Mouse (Mus musculus) cerebellum, postnatal 14 days (tissue): ENCODE data around the gene Esrp2.

Experiments used
- DNase-seq, 2 experiments: peaks; one replicate each; pipeline ENCODE4 v3.0.0; 2021; ENCODE audit warnings: mixed read lengths in 2 of 2

Gene Esrp2

DNA sequence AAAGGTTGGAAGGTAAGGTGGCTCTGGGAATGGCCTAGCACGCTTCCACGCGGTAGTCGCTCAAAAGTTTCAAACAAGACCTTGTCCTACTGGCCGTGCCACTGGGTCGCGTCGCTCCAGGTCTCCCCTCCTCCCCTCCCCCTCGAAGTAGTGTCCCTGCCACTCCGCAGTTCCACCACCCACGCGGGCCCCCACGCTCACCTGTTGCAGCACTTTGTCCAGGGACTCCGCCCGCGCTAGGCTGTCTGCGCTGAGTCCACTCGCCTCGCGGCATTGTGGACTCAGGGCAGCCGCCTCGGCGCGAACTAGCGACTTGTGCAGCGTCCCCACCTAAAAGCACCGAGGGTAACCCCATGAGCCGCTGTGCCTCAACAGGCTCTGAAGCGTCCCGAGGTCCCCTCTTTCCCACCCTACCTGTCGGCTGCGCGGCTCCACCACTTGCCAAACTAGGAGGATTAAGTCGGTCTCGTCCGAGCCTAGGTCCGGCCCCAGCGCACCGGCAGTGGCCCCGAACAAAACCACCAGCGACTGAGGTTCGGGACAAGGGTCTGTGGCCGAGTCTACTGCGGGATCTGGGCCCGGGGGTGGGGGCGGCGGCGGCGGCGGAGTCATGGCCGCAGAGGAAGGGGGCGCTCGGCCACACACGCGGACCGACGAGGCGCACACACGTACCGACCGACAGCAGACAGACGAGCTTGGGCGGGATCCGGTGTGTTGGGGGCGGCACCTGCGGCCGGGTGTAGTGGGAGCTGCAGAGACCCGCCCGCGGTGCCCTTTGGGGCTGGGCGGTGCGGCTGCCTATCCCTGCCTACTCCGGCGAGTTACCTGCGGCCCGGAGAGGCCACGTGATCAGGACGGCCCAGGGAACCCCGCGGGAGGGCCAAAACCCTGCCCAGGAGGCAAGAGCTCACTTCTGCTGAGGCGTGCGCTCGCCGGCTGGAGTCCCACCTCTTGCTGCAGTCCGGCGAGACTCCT is at the start of gene Esrp2:
Gene Esrp2 (minus strand): TSS at position 819 of the 975 bp plus-strand sequence.
- no peak for DNase-seq

DNA sequence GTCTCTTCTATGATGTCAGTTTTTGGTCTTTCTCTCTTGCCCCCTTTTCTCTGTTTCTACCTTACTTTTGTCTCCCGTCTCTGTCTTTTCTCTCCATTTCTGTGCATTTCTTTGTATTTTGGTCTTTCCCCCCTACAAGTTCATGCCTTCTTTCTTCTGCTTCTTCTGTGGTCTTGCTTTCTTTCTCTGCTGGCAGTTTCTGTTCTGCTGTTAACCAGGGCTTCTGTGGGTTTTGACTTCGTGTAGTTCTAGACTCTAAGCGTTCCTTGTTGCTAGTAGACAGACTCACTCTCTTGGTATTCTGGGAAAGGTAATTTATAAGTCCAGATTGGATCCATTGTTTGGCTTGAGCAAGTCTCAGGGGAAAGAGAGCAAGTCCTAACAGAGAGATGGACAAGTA is 49.6 kb upstream of the Esrp2 start:
- no peak for DNase-seq

DNA sequence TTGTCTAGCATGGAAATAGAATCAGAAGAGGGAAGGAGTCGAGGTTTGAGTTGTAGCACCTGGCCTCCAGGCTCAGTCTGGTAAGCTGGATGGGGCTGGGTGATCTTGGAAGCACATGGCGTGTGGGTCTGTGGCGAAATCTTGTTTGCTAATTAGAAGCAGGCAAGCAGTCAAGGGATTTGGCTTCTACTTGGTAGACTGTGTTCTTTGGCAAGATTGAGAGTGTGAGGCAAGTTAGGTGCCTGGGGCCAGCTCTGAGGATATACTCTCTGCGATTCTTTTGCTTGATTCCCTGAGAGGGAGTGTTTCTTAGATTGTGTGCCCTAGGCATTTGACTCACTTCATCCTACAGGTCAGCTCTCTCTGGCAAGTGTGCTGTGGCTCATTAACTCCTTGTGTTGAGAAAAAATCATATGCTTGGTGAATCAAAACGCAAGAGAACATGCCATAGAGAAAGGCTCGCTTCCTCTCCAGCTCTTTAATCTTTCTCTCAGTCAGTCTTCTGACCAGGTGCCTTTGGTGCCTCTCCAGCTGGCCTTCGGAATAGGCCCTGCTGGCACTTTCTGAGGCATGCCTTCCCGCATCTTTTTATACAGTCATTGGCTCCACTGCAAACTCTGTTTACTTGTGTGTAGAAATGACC is 49.0 kb upstream of the Esrp2 start:
- DNase-seq: peak; percentile 53 to 59

DNA sequence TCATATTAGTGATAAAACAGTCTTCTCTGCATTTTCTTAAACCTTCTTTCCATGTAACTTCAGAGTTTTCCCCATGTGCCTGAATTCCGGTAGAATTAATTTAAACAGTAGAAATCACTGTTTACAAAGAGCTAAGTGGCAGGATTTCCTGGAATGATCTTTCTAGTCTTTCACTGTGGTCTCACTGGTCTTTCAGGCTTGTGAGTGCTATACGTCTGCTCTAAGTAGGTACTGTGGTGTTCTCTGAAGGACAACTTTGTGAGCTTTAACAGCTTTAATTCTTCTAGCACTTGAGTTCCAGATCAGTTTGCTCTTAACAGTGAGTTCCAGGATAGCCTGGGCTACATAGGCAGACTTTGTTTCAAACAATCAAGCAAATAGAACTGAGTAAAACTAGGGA is 41.7 kb upstream of the Esrp2 start:
- no peak for DNase-seq

DNA sequence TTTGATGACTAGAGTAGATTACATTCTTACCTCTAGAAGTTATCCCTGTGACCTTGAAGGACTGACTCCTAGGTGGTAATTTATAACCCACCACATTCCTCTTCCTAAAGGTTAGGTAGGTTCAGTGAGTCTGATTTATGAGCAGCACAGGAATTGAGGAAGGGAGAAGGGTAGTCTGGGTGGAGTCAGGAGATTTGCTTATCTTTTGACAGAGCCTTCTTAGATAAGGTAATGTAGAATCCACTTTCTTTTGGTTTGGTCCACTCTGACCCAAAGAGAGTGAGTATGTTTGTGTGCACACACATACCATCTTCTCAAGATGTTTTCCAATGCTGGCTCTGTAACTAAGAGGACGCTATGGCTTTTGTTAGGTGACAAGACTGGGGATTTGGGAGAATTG is 40.8 kb upstream of the Esrp2 start:
- no peak for DNase-seq

DNA sequence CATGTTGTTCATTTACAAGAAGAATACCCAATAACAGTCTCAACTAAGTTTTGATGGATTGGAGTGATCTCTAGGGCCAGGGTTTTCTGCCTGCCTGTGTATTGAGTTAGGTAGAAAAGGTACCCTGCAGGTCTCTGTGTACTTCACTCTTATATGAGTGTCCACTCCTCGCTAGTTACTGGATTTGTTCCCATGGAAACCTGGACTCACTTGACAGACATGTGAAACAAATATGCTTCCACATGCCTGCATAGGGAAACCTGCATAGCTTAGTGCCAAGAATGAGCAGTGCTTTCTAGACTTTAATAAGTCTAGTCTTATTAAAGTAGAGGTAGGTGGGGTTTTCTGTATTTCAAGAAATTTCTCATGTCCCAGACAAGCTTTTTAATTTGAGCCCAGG is 40.1 kb upstream of the Esrp2 start:
- DNase-seq: no peak

DNA sequence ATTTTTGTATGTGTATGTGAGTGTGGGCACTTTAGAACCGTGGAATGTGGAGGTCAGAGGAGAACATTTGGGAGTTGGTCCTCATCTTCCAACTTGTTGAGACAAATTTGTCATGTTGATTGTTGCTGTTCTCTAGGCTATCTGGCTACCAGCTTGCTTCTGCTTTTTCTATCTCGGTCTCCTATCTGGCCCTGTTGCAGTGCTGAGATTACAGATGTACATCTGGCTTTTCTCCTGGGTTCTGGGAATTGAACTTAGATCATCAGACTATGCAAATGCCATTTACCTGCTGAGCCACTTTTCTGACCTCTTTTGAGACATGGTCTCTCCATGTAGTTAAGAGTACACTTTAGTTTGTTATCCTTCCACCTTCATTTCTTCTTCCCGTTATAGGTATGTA is 36.8 kb upstream of the Esrp2 start:
- DNase-seq: no peak

DNA sequence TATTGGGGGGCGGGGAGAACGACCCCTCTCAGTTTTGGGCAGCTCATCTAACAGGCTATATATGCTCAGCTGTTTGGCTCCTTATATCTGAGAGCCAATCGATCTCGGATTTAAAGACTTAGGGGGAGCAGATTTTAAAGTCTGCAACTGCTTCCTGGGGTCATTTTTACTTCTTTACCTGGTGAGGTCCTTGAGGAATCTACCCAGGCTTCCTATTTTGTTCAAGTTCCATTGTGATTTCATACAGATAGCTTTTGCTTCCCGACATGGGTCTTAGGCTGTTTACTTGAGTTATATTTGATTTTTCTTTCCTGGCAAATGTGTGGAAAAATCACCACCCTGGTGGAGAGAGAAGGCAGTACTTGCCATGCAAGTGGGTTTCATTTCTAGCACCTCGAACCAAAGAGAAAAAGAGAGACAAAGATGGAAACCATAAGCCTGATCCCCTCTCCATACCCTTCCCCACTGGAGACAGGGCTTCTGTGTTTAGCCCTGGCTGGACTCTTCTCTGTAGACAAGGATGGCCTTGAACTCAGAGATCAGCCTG is 33.2 kb upstream of the Esrp2 start:
- no peak for DNase-seq

DNA sequence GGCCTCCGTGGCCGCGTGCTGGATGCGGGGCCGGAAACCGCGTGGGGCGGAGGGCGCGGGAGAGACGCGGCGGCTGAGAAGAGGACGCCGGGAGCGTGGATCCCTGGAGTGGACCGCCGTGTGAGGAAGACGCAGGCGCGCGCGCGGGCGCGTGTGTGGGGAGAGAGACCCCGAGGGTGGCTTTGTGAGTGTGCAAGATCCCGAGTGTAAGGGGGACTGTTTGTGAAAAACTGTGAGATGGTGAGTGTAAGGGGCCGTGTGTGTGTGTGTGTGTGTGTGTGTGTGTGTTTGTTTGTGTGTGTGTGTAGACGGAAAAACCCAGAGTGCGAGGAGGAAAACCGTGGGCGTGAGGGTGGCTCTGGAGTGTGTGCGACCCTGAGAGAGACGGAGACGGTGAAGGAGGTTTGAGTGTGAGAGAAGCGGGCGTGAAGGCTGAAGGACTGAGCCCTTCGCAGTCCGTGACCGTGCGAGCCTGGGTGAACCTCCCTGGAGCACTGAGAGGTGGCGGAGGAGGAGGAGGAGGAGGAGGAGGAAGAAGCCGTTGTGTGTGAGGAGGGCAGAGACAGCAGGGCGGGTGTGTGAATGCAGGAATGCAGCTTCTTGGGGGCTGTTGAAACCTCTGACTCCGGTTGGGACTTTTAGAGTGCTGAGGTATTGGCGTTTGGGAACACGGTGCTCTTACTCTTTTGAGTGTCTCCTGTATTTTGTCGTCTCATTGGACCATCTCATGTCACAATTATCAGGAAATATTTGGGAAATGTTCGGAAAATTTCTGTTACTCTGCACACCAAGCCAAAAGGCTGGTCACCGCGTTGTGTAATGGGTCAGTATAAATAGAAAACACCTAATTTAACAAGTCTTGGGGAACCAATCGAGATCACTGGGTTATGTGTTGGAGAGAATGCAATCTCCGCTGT is 32.5 kb upstream of the Esrp2 start:
- no peak for DNase-seq

DNA sequence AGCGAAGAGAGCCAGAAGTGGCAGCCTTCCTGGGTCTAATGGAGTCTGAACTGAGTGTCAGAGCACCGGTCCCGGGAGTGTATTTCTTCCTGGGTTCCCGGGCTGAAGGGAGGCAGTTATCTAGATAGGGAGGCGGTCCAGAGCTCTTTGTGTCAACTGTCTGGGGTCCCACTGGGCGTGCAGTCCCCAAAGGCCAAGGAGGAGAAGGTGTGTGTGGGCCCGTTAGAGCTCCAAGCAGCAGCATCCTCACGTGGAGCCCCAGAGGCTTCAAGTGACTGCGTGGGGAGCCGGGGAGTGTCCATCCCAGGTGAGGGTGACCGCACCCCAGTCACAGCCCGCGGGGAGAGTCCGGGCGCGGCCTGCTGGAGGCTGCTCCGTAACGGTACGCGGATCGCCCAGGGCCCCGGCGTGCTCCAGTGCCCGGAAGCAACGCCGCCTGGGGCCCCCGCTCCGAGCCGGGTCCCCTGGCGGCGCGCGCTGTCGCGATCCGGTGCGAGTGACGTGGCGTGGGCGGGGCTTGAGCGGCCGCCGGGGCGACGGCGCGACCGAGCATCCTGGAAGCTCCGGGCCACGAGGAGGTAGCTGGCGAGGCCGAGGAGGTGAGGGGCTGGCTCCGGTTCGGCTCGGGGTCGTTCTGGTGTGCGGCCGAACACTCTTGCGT is 31.7 kb upstream of the Esrp2 start, which contains the start of gene Slc7a6:
Gene Slc7a6 (plus strand): TSS at position 502 of the 661 bp plus-strand sequence.
- peak; percentile 87 to 93 for DNase-seq

DNA sequence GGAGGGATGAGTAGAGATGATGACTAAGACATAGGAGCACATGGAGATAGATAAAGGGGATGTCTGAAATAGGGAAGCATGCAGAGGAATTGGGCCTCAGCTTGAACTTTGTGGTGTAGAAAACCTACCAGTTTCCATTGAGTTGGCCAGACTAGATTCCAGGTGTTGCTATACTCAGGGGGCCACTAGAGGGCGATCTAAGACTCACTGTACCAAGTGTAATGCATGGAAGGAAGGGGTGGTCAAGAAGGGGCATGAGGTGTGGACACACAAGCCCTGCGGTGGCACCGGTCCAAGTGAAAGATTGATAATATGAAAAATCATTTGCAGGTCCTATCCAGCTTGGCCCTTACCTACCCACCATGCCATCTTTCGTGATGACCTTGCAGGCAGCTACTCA is 28.7 kb upstream of the Esrp2 start:
- DNase-seq: peak; percentile 86 to 90

DNA sequence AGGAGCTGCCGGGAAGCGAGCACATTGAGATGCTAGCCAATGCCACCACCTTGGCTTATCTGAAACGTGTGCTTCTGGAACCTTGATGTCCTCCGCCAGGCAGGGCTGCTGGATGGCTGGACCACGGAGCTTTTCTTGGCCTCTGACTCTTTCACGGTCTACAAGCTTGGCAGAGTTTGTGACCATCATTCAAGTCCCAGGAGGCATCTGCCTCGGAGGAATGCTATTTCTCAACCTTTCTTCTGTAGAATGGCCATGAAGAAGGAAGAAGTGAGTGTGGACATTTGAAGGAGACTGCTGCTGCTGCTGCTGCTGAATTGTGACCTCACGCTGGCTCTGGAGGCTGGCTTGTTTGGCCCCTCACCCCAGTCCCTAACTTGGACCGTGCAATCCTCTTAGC is 26.5 kb upstream of the Esrp2 start:
- DNase-seq: no peak

DNA sequence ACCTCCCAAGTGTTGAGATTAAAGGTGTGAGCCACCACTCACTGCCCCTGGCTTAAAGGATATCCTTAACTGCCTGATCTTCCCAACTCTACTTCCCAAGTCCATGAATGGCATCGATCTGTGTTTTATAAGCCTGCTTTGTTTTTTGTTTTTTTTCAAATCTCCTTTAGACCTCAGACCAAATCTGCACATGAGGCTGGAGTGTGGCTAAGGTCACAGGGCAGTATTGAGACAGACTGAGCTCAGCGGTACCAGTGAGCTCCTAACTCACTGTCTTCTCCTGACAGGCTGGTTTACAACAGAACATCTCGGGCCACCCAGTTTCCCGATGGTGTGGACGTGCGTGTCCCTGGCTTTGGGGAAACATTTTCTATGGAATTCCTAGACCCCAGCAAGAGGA is 23.1 kb upstream of the Esrp2 start:
- no peak for DNase-seq

DNA sequence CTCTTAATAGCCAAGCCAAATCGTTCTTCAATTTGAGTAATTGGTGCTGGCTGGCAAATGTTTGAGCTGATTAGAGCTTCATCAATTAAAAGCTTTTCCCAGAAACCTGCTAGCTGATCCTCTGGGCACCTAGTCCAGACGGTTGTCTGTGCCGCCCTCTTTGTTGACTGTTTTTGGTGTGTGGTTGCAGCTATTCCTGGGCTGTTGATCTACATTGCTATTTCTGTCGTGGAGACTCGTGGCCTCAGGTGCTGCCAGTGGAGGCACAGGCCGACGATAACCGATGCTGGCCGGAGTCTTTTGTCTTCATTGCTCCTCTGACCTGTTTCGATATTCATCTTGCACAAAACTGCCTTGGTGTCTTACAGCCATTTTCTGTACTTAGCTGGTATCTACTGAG is 21.6 kb upstream of the Esrp2 start:
- DNase-seq: no peak

DNA sequence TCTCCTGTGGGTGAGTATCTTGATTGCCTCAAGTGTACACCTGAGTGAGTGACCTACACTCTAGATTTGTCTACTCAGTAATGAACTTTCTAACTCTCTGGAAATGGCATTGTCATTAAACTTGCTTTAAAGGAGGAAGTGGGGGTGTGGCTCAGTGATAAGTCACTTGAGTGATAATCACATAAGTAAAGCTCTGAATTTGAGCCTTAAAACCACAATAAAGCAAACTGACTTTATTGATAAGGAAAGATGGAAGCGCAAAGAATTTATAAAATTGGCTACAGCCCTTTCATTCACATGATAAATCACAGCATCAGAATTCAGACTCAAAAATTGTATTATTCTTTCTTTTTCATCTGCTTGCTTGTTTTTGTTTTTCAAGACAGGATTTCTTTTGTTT is 20.6 kb upstream of the Esrp2 start:
- no peak for DNase-seq

DNA sequence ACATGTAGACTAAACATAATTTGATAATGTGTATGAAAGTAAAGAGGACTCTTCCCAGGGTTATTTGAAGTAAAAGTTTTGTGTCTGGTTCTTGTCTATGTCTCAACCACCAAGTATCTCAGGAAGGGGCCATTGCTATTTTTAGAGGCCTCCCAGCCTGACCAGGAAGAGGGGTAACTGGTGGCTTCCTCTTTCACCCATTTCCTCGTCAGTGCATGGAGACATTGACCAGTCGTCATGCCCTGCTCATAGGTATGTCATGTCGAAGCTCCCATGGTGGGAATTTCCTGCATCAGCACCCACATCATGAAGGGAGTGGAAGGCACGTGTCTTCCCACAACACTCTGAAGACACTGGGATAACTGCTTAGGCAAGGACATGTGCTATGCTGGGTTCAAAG is 16.1 kb upstream of the Esrp2 start:
- no peak for DNase-seq

DNA sequence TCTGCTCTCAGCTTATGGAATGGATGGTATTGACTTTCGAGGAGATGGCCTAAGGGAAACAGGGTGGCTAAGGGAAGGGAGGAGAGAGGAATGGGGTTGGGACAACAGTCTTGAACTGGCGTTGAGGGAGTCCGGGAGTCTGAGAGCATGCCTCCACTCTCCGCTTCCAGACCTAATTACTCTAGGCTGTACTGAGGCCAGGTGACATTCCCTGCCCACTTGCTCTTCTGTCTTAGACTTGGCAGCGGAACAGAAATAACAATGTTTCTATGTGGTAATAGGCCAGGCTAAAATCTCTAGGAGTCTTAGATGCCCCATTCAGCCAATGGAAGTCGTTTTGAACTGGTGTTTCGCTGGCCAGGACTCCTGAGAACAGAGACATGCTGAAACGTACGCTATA is 14.3 kb upstream of the Esrp2 start:
- DNase-seq: no peak

DNA sequence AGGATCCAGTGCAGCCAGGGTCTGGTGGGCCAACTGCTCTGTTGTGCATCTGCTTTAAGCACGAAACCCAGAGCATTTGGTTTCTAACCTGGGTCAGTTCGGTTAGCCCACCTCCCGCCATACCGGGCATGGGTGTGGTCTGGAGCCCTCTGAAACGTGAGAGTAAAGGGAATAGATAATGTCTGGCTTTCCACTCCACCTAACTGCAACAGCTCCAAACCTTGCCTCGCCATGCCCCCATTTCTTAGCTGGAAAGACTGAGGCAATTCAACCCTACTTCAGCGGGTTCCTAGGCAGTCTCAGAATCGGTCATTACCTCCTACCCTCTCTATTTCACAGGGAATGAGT is 13.9 kb upstream of the Esrp2 start:
- DNase-seq: no peak

DNA sequence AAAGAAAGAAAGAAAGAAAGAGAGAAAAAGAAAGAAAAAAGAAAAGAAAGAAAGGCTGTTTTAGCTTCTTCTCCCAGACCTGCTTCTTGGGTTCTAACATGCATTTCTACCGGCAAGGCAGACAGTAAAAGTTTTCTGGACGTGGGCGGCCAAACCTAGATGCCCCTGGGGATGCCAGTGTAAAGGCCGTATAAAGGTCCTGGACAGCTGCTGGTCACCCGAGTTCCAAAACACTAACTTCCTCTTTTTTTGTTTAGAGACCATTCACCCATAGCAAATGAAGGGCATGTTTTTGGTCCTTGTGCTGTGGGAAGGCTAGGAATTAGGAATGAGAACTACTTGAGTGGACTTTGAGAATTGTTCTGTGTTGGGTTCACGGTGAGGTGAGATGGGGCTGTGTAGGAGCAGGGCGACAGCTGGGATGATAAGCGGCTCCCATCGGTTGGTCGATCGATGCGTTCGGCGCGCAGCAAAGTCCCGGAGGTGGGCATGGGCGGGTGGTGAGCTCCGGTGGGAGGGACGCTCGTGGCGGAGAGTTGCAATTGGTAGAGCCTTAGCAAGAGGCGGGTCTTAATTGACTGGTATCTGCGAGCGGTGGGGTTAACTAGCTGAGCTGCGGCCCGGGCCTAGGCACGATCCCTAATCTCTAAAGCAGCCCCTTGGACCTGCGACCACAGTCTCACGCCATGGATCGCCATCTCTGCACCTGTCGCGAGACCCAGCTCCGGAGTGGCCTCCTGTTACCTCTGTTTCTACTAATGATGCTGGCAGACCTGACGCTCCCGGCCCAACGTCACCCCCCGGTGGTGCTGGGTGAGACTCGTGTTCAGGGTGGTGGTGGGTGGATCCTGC is 13.3 kb upstream of the Esrp2 start, which contains the start of gene Pla2g15:
Gene Pla2g15 (plus strand): TSS at position 599 of the 852 bp plus-strand sequence.
- peak; percentile 92 for DNase-seq

DNA sequence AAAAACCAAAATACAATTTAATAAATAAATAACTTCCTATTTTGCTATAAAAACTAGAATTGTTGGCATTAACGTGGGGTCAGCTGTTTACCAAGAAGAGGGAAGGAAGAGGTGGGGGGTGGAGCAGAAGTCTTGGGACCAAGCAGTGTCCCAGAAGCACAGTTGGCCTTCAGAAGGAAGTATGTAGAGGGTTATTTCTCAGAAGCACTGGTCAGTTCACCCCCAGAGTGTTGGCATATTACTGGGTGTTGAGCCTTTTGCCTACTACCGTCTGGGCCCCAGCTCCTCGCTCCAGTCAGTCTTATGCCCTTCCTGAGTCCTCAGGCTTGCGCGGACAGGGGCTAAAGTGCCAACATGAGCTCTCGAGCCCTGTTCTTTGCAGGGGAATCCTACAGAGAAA is 12.3 kb upstream of the Esrp2 start:
- no peak for DNase-seq

DNA sequence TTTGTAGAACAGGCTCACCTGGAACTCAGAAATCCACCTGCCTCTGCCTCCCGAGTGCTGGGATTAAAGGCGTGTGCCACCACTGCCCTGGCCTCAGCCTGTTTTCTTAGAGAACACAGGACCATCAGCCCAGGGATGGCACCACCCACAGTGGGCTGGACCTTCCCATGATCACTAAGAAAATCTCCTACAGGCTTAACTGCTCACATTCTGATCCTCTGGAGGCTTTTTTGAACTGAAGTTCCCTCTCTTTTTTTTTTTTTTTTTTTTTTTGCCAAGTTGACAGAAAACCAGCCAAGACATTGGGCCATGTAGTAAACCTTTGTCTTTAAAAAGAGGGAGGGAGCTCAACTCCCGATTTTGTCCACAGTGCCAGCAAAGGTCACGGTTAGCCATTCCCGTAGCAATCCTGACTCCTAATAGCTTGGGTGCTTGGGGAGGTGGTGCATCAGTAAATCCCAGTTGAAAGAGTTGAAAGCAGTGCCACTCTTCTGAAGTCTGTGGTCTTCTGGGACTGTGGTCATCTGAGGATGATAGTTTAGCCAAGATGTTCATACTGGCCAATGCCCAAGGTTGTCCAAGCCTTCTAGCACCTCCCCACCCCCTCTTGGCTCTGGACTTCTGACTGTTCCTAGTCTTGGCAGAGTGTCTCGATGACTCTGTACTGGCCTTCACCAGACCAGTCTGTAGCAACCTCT is 11.2 kb upstream of the Esrp2 start:
- DNase-seq: no peak
